Mouse (Mus musculus) CH12F3 (cell line): Measurements from ENCODE around the gene Tmem230.
"Not testable (repeated sequence)": the region's sequence is repeated elsewhere in the genome, so short reads cannot be mapped to it uniquely, and the experiment has no call there.

Experiments used
- in situ Hi-C: fragments of 300-500 bp; cut with MboI; formaldehyde crosslinking; loops from 2 replicates; pipeline ENCODE4 v1.14.3; 2020; ENCODE audit warnings: low sequenced_read_pairs

The Tmem230 gene

GRCm38 (mm10) chr2:132275527-132275926 lies 27.9 kb upstream of the Tmem230 start:
- in situ Hi-C loops, result no loop called here

DNA sequence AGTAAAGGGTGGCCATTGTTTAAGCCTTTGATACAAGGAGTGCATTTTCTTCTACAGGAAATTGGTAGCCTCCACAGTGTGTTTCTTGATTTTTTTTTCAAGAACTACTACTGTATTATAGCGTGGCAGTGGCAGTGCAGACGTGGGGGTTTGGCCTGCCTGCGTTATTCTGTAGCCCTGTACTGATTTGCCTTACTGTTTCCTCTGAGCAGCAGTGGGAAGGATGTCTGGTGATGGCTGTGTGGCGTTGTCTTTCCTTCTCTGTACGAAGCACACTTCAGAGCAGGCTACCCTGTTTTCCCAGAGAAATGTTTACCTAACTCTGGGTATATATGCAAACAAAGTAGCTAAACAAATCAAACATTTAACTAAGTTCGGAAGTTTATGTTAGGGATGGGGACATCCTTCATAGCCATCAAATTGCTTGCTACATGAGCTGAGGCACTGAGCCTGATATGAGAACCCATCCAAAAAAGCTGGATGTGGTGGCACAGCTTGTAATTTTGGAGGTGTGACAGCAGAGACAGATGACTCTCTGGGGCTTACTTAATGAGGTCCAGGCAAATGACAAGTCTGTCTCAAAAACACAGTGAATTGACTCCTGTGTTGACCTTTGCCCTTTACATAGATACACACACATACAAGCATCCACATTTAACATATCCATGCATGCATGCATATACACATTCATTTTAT lies 25.2 kb upstream of the Tmem230 start:
- in situ Hi-C loops, result no loop called here

DNA sequence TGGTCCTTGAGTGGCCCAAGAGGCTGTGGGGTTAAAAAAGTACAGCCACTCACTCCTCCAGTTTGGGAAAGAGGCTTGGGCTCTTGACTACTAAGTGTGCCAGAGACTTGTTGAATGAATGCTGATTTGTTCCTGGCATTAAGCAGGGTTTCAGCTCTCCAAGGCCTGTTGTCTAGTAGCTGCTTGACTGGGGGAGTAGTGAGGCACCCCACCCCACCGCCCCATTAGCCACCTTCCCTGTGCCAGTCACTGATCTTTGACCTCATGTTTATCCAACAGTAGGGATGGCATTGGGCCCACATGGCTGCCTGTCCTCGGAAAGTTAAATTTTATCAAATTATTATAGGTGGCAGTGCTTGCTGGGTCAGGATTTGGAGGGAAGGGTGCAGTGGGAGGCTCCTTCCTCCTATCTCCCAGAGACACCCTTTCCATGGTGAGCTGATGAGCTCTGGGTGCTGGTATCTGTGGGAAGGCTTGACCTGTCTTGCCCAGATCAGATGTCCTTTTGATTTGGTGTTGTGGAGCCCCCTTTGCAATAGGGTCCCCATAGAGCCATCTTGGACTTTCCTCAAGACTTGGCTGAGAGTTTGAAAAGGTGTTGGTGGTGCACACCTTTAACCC lies 22.8 kb upstream of the Tmem230 start:
- in situ Hi-C loops, result no loop called here

DNA sequence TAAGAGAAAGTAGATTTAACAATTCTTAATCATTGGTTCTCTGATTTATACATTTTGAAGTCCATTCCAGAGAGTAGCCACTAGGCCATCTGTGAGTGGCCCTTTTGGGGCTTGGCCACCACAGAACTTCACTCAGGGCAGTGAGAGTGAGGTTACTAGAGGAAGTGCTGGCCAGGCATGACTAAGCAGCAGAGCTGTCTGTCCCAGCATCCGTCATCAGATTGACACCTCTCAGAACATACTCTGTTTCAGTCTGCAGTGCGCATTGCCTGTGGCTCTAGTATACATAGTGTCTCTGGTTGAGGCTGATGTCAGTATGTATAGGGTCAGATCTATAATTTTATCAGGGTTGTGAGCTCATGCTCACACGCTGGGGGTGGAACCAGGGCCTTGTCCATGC lies 21.6 kb upstream of the Tmem230 start:
- in situ Hi-C loops, result no loop called here

- in situ Hi-C loops, result no loop called here
Observed at GRCm38 (mm10) chr2:132266086-132266485, 18.5 kb upstream of the Tmem230 start.

DNA sequence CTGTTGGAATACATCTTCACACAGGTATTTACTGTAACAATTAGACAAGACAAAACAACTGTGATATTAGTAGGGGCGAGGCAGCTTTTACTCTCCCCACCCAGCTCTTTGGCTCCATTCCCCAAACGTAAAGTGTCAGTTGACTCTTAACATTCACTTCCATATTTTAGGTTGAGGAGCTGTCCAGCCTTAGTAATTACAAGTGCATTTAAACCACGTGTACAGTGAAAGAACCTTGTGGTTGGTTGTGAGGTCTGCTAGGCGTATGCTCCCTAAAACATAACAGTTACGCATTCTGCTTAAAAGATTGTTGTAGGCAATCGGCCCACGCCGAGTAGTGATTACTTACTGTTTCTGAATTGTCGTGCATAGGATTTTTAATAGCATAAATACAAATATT lies 17.6 kb upstream of the Tmem230 start:
- in situ Hi-C loops, result no loop called here

DNA sequence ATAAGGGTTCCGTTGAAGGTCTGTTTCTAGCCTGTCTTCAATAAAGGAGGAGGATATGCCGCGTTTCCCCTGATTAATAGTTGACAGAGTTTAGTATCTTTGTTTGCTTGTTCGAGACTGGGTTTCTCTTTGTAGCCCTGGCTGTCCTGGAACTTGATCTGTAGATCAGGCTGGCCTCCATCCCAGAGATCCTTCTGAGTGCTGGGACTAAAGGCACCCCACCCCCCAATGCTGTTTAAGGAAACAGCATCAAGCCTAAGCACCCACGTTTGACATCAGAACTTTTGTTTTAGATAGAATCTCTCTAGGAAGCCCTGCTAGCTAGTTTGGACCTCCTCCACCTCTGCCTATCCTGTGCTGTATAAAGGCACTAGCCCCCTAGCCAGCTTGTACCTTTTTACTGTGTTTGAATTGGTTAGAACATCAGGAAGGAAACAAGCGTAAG lies 16.7 kb upstream of the Tmem230 start:
- in situ Hi-C loops, result no loop called here

DNA sequence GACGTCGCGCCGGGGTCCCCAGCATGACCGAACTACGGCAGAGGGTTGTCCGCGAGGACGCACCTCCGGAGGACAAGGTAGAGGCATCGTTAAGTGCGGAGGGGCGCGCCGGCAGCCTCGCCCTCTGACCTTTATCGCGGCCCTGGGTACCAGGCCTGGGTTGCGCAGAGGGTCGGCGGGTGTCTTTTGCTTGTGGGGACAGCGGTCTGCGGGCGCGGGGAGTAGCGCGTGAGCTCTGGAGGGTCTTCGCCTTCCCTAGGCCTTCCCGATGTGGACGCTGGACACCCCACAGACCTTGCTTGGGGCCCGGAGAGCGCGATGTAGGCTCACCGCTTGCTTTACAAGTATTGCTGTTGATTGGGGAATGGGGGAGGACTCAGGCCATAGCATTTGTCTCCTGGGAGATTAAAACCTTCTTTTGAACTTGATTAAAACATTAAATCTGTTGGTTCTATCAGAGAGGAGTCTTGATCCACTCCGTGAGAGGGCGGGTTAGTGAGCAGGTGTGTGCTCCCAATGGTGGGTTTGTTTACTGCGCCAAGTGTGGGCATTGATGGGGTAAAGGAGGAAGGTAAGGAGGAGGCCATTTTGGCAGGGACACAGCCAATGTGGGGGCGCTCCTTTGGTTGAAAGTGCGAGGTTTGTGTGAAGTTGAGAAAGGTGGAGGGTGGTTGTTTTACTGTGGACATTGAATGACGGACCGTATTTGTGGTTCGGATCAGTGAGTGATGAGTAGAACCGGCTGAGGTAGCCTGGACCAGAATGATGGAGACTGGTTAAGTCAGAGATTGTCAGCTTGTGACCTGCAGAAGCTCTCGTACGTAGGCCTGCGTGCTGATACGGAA lies 16.0 kb upstream of the Tmem230 start:
- in situ Hi-C loops, result no loop called here

DNA sequence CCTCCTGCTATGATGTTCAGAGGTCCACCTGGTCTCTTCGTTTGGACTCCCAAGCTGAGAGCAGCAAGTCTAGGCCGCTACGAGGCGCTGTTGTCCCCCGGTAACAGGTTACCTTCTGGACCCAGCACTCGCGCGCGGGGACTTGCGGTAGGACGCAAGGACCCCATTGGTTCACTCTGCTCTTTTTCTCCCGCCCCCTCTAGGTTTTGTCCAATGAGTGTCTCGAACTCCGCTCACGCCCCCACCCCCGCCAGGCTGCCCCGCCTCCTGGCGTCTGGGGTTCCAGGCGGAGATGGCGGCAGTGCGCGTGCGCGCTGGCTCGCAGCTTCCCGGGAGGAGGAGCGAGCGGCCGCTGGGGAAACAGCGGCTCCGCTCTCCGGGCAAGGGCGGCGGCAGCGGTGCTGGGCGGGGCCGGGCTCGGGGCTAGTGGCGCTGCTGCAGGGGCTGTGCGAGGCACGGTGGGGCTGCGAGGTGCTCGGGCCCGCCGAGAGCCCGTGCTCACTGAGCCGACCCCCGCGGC lies 15.3 kb upstream of the Tmem230 start, which contains the start of gene Cds2:
Cds2 (plus strand) TSS at position 270 of the 520 bp plus-strand sequence.
- in situ Hi-C loops, result no loop called here

DNA sequence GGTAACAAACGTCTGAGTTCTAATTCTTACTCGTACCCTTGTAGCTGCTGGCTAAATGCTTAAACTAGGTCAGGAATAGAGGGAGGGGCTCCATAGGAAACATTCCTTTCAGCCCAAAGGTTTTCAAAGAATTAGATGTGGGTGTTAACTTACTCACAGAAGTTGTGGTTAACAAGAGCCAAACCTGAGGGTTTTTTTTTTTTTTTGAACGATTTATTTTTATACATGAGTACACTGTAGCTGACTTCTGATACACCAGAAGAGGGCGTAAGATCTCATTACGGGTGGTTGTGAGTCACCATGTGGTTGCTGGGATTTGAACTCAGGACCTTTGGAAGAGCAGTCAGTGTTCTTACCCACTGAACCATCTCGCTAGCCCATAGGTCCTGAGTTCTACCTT lies 14.6 kb upstream of the Tmem230 start:
- in situ Hi-C loops, result no loop called here

GRCm38 (mm10) chr2:132260601-132261000 lies 13.0 kb upstream of the Tmem230 start:
- in situ Hi-C loops, result no loop called here

- in situ Hi-C loops, result no loop called here
Observed at GRCm38 (mm10) chr2:132257350-132258068, 9.9 kb upstream of the Tmem230 start.

GRCm38 (mm10) chr2:132253603-132254002 lies 6.0 kb upstream of the Tmem230 start:
- in situ Hi-C loops, result no loop called here

GRCm38 (mm10) chr2:132252542-132253528 lies 5.2 kb upstream of the Tmem230 start, which contains the start of gene Pcna:
Gene Pcna (minus strand): TSS chr2:132253314.
- in situ Hi-C loops, result no loop called here

GRCm38 (mm10) chr2:132251911-132252310 lies 4.3 kb upstream of the Tmem230 start:
- in situ Hi-C loops, result no loop called here

- in situ Hi-C loops, result loop anchor here (10.0 kb wide), 1 partner anchor 259 kb away; no protein-coding TSS in a partner anchor
Observed at GRCm38 (mm10) chr2:132243370-132243769, 4.2 kb downstream of the Tmem230 start.

- in situ Hi-C loops, result loop anchor here (10.0 kb wide), 1 partner anchor 256 kb away; no protein-coding TSS in a partner anchor
Observed at GRCm38 (mm10) chr2:132240457-132240856, 7.2 kb downstream of the Tmem230 start.

- in situ Hi-C loops, result not testable (repeated sequence)
Observed at GRCm38 (mm10) chr2:132239434-132239833, 8.2 kb downstream of the Tmem230 start.

DNA sequence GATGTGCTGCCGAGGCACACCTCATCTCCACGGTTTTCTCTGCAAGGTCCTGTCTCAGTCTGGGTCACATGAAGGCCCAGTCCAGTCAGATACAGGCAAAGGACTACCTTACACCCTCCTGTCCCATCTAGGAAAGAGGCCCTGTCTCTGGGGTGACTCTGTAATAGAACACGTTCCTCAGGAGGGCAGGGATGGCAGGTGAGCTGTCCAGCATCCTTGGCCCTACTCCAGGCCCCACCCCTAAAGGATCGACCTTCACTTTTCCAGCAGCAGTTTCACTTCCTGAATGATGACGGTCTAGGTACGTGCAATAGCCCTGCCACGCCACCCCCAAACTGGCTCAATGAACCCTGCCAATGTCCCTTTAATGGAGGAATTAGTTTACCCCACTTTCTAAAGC lies 11.6 kb downstream of the Tmem230 start:
- in situ Hi-C loops, result no loop called here
